In the genomic region with DNA sequence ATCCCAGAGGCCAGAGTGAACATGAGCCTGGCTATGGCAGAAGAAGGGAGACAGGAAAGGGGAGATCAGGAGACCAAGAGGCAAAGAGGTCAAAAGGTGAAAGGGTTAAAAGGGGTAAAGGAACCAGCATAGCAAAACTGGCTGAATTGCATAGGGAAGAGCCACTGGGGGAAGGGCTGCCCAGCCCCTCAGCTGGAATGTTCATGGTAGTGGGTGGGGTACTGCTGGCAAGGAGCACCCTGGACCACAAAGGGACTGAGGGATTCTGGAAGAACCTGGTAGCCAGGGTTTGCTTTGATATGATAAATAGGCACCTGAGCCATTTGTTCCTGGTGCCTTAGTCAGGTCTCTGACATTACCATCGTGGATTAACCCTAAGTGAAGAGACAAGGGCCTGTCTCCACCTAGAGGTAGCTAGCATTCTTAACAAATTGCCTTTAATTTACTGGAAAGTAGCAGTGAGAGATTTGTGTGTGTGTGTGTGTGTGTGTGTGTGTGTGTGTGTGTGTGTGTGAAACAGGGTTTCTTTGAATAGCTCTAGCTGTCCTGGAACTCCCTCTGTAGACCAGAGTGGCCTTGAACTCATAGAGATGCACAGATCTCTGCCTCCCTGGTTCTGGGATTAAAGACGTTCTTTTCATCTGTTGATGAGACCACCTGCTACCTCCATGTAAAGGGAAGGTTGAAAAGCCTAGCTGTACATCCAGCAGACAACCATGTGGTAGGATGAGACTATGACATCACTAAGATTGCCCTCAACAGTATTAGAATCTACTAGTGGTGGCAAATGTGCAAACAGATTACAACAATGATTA, we compare ENCODE assay signal across 10 mouse cellular contexts. TPM values are rescaled to one million over a fixed set of nuclear protein-coding genes. Genes with fewer than 3 reads are reported as not detected.
DNase-seq lines count a peak whose midpoint lies in the region; ATAC-seq and TF ChIP-seq lines count a peak whose summit lies in the region.
"Had no signal": no experiment of that assay in that cellular context is flagged by ENCODE, and none has a peak within 500 bp of the region (broad histone marks: within the 10 kb centered on the region; RNA-seq: fewer than 3 reads in every experiment).

No protein-coding gene starts in this region.

- H3K36me3 ChIP-seq in midbrain, embryonic 14.5 days (ENCODE audit: control insufficient read depth, insufficient read depth, low read length), result no peaks in the 10 kb centered on the region
- H3K36me3 ChIP-seq in midbrain, embryonic 15.5 days (replicated peaks), result no peaks in the 10 kb centered on the region
- H3K36me3 ChIP-seq in splenic B cell, adult 2 months (ENCODE audit: control insufficient read depth, insufficient read depth, low read length, poor library complexity, severe bottlenecking), result no peaks in the 10 kb centered on the region
- no peaks in the 10 kb centered on the region for H3K36me3 ChIP-seq in hindbrain, embryonic 11.5 days (ENCODE audit: control insufficient read depth, insufficient read depth, low read length)
- H3K36me3 ChIP-seq: G1E; neural tube, embryonic 12.5 days had no signal

- no peak for TF ChIP-seq CTCF in brain, embryonic 14.5 days (IDR thresholded peaks at IDR 0.05; ENCODE audit: borderline replicate concordance, extremely low read depth, insufficient read depth, insufficient read length)

- no peak overlapping the region for H3K9ac ChIP-seq in midbrain, embryonic 14.5 days (replicated peaks; ENCODE audit: low read length)
- H3K9ac ChIP-seq in midbrain, embryonic 15.5 days, result no peak overlapping the region
- H3K9ac ChIP-seq in hindbrain, embryonic 11.5 days (ENCODE audit: low read depth, low read length), result no peak overlapping the region
- H3K9ac ChIP-seq: neural tube, embryonic 12.5 days had no signal

- DNase-seq in frontal cortex, postnatal 36 days (ENCODE audit: low spot score in 2 of 2), result no peak
- DNase-seq in midbrain, embryonic 14.5 days, result peak; percentile 10
- peak; percentile 12 for DNase-seq in brain, embryonic 14.5 days (ENCODE audit: low read depth)
- DNase-seq in splenic B cell, adult 2 months (ENCODE audit: low read depth, low spot score), result peak; percentile 65
- DNase-seq in hindbrain, embryonic 11.5 days (ENCODE audit: low spot score), result no peak
- DNase-seq in cerebellum, postnatal 10 days, result no peak

- H3K4me2 ChIP-seq in midbrain, embryonic 14.5 days (ENCODE audit: low read length), result no peak overlapping the region
- no peak overlapping the region for H3K4me2 ChIP-seq in midbrain, embryonic 15.5 days
- H3K4me2 ChIP-seq in hindbrain, embryonic 11.5 days (replicated peaks; ENCODE audit: low read depth, low read length), result no peak overlapping the region
- H3K4me2 ChIP-seq: neural tube, embryonic 12.5 days had no signal

- no peak overlapping the region for H3K4me3 ChIP-seq in midbrain, embryonic 14.5 days (replicated peaks; ENCODE audit: low read depth, low read length)
- H3K4me3 ChIP-seq in midbrain, embryonic 15.5 days, result no peak overlapping the region
- no peak overlapping the region for H3K4me3 ChIP-seq in hindbrain, embryonic 11.5 days (ENCODE audit: low read depth, low read length)
- H3K4me3 ChIP-seq: neural tube, embryonic 12.5 days had no signal

- no peaks in the 10 kb centered on the region for H3K27me3 ChIP-seq in midbrain, embryonic 14.5 days (ENCODE audit: control insufficient read depth, insufficient read depth, low read length)
- no peaks in the 10 kb centered on the region for H3K27me3 ChIP-seq in midbrain, embryonic 15.5 days (replicated peaks)
- no peaks in the 10 kb centered on the region for H3K27me3 ChIP-seq in splenic B cell, adult 2 months (ENCODE audit: control insufficient read depth, insufficient read depth, low read length, poor library complexity, severe bottlenecking)
- no peaks in the 10 kb centered on the region for H3K27me3 ChIP-seq in hindbrain, embryonic 11.5 days (ENCODE audit: control insufficient read depth, insufficient read depth, low read length)
- H3K27me3 ChIP-seq: neural tube, embryonic 12.5 days had no signal

- no peak overlapping the region for H3K27ac ChIP-seq in midbrain, embryonic 14.5 days (replicated peaks; ENCODE audit: low read depth, low read length)
- H3K27ac ChIP-seq in midbrain, embryonic 15.5 days, result no peak overlapping the region
- no peak overlapping the region for H3K27ac ChIP-seq in hindbrain, embryonic 11.5 days (ENCODE audit: low read depth, low read length)
- H3K27ac ChIP-seq: neural tube, embryonic 12.5 days had no signal

- no peaks in the 10 kb centered on the region for H3K9me3 ChIP-seq in midbrain, embryonic 14.5 days (ENCODE audit: control insufficient read depth, low read length)
- no peaks in the 10 kb centered on the region for H3K9me3 ChIP-seq in midbrain, embryonic 15.5 days
- H3K9me3 ChIP-seq in hindbrain, embryonic 11.5 days (ENCODE audit: control insufficient read depth, low read length), result no peaks in the 10 kb centered on the region
- H3K9me3 ChIP-seq: G1E; neural tube, embryonic 12.5 days had no signal

- WGBS in midbrain, embryonic 14.5 days, result 26% methylated on average over 2 of the region's 2 CpGs
- WGBS in midbrain, embryonic 15.5 days, result 35% methylated on average over 2 of the region's 2 CpGs
- 23% methylated on average over 2 of the region's 2 CpGs for WGBS in hindbrain, embryonic 11.5 days

- no peak for TF ChIP-seq POLR2A in brain, embryonic 14.5 days (IDR thresholded peaks at IDR 0.05; ENCODE audit: borderline replicate concordance, extremely low read depth, insufficient read depth, insufficient read length, poor library complexity, severe bottlenecking)

- peak; percentile 31; the same call in 1 of the 2 replicates for ATAC-seq in frontal cortex, adult (ENCODE audit: low TSS enrichment)
- ATAC-seq in midbrain, embryonic 14.5 days (ENCODE audit: low FRiP score, low TSS enrichment), result no peak
- no peak for ATAC-seq in midbrain, embryonic 15.5 days (replicated peaks)
- ATAC-seq in hindbrain, embryonic 11.5 days (ENCODE audit: low FRiP score), result no peak

- H3K4me1 ChIP-seq in midbrain, embryonic 14.5 days (ENCODE audit: control insufficient read depth, insufficient read depth, low read length), result no peaks in the 10 kb centered on the region
- no peaks in the 10 kb centered on the region; the same call in 1 of the 2 replicates for H3K4me1 ChIP-seq in midbrain, embryonic 15.5 days
- no peaks in the 10 kb centered on the region for H3K4me1 ChIP-seq in hindbrain, embryonic 11.5 days (replicated peaks; ENCODE audit: control insufficient read depth, insufficient read depth, low read length)
- H3K4me1 ChIP-seq: neural tube, embryonic 12.5 days had no signal

RNA-seq across cellular contexts. Expression of gene Dse, which starts 26.6 kb away (rescaled TPM):
- 3.0 and 9.4 TPM in 2 replicates for polyA plus RNA-seq in midbrain, embryonic 14.5 days (2014; fragmentation: Nextera tagmentation; extraction: Ambion mirVana)
- polyA plus RNA-seq in midbrain, embryonic 15.5 days (2015; fragmentation: Nextera tagmentation; extraction: Ambion mirVana), result 7.5 and 7.6 TPM in 2 replicates
- 5.6 and 7.6 TPM in 2 replicates for polyA plus RNA-seq in brain, embryonic 14.5 days (2012; rRNA removed)
- 22.2 and 25.6 TPM in 2 replicates for polyA plus RNA-seq in hindbrain, embryonic 11.5 days (2014; fragmentation: Nextera tagmentation; extraction: Ambion mirVana)
- polyA plus RNA-seq: G1E had no signal

RNA-seq across cellular contexts. Expression of gene Tspyl1, which starts 47.9 kb away (rescaled TPM):
- 99.8 and 106 TPM in 2 replicates for polyA plus RNA-seq in midbrain, embryonic 14.5 days (2014; fragmentation: Nextera tagmentation; extraction: Ambion mirVana)
- 127 and 138 TPM in 2 replicates for polyA plus RNA-seq in midbrain, embryonic 15.5 days (2015; fragmentation: Nextera tagmentation; extraction: Ambion mirVana)
- 68.5 and 77.6 TPM in 2 replicates for polyA plus RNA-seq in brain, embryonic 14.5 days (2012; rRNA removed)
- 80.5 and 82.8 TPM in 2 replicates for polyA plus RNA-seq in hindbrain, embryonic 11.5 days (2014; fragmentation: Nextera tagmentation; extraction: Ambion mirVana)

Comparison
In these comparisons a context has a peak if more than half of its experiments do, and no peak if none do; other contexts are left out.
1. DNase-seq: peak in midbrain, embryonic 14.5 days (single experiment), brain, embryonic 14.5 days (single experiment) and splenic B cell, adult 2 months (single experiment); none in frontal cortex, postnatal 36 days (0 of 2), hindbrain, embryonic 11.5 days (single experiment) and cerebellum, postnatal 10 days (0 of 2).